Mouse (Mus musculus): ENCODE measurements around the gene Tchp. TPM values are rescaled to one million over a fixed set of nuclear protein-coding genes. Genes with fewer than 3 reads are reported as not detected.

Tchp gene
- polyA plus RNA-seq, 1 experiment from 2014 or later = 19.7 TPM

DNA sequence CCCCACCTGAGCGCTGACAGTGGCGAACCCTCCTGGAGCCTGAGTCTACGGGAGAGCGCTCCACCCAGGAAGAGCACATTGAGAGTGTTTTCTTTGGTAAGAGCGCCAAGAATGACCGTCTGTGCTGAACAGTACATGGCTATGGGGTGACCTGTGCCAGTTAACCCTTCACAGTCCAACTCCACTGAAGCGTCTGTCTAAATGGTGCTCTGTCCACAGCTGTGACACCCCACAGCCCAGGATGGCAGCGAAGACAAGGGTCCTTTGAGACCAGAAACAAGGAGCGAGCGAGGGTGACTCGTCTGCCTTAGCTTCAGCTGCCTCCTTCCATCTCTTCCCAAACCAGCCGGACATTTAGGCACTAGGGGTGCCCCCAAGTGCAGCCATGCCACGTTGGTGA lies 18.9 kb upstream of the Tchp start:
- H3K4me3 ChIP-seq (ENCODE audit: low read depth, low read length) = no peak overlapping the region
- H3K4me1 ChIP-seq (replicated peaks; ENCODE audit: control insufficient read depth, insufficient read depth, low read length) = peaks cover 8% of the 10 kb centered on the region
- no peak overlapping the region for H3K4me2 ChIP-seq (ENCODE audit: low read depth, low read length, severe bottlenecking)

DNA sequence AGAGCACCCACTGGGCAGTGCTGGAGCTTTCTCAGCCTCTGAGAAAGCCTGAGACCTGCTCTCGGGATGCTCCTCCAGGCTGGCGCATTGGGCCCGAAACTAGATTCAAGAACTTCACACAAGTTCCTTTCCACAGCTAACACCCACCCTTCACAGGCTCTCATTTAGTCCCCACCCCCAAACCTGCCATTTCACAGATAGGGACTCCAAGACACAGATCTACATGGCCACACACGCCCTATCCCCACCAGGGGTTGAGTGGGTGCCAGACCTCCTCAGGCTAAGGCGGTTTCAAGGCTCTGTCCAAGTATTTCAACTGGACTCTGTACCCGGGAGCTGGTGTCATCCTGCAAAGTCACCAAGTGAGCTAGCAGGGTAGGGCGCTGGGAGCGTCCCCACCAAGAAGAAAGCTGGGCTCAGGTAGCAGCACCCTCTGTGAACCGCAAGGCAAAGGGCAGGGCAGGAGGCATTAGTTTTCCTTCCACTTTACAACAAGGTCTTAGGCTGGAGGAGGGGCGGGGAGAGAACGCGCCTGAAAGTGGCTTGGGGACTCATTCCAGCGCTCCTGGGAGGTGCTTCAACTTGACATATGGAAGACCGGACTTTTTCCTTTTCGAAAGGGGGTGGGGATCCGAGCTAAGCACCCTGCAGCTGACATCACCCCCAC lies 17.7 kb upstream of the Tchp start:
- Histone ChIP-seq H3K9me3 (ENCODE audit: control insufficient read depth, low read length) (no peaks in the 10 kb centered on the region), H3K27ac (ENCODE audit: low read depth, low read length) (no peak overlapping the region)

More for the DNA sequence above, 18.9 kb upstream of the Tchp start:
- Histone ChIP-seq H3K27ac (ENCODE audit: low read depth, low read length) (no peak overlapping the region), H3K36me3 (ENCODE audit: control insufficient read depth, insufficient read depth, low read length) (no peaks in the 10 kb centered on the region), H3K27me3 (ENCODE audit: control insufficient read depth, insufficient read depth, low read length) (no peaks in the 10 kb centered on the region), H3K9ac (ENCODE audit: low read length) (no peak overlapping the region), H3K9me3 (ENCODE audit: control insufficient read depth, low read length) (no peaks in the 10 kb centered on the region)
- ATAC-seq (replicated peaks; ENCODE audit: low FRiP score) (no peak), DNase-seq (ENCODE audit: low spot score) (no peak)
- WGBS = 90% methylated on average over 13 of the region's 13 CpGs

DNA sequence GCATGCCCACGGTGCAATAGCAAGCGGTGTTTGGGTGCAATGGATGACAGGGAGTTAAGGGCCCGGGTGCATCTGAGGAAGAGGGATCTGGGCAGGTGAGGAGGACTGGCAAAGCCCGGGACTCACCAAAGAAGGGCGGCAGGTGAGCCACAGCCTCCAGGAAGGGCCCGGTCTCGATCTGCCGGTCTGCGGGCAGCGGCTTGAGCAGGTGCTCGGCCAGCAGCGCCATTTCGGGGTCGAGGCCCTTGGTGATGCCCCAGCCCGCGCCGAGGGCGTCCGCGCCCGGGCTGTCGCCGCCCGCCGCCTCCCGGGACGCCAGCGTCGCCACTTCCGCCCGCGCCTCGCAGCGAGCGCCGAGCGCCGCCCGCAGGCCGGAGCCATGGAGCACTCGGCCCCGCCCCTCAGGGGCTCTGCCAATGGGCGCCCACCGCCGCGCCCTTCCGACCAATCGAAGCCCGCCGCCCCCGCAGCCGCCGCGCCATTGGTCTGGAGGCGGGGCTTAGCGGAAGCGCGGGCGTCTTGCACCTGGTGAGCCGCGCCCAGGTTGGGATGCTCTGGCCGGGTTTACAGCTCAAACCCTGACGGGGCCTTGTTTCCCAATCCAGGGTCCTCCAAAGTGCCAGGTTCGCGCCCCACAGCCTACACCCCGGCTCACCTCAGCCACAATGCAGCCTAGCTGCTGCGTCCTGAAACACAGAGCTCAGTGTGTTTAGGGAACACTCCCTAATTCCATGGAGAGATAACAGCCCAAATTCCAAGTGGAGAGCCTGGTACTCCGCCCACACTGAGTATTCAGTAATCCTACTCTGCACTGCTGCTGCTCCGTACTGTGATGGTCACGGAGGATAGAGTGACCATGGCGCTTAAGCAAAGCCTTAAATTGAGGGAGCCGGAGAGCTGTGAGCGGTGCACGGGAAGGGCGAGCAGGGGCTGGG lies 16.7 kb upstream of the Tchp start, which contains the start of gene Gltp:
TSS of gene Gltp (minus strand) at position 352 of the 935 bp plus-strand sequence.
- H3K27me3 ChIP-seq (ENCODE audit: control insufficient read depth, insufficient read depth, low read length) = no peaks in the 10 kb centered on the region
- WGBS = 5% methylated on average over 68 of the region's 75 CpGs
- H3K27ac ChIP-seq (ENCODE audit: low read depth, low read length) = no peak within 1 kb of the TSS
- no peaks in the 10 kb centered on the region for H3K36me3 ChIP-seq (ENCODE audit: control insufficient read depth, insufficient read depth, low read length)
- H3K4me1 ChIP-seq (replicated peaks; ENCODE audit: control insufficient read depth, insufficient read depth, low read length) = peaks cover 8% of the 10 kb centered on the region
- H3K4me3 ChIP-seq (ENCODE audit: low read depth, low read length) = peak within 1 kb of the TSS; percentile 69
- DNase-seq (ENCODE audit: low spot score) (peak; percentile 96), ATAC-seq (replicated peaks; ENCODE audit: low FRiP score) (peak; percentile 96)
- peak within 1 kb of the TSS; percentile 83 for H3K9ac ChIP-seq (ENCODE audit: low read length)
- peak within 1 kb of the TSS; percentile 93 for H3K4me2 ChIP-seq (ENCODE audit: low read depth, low read length, severe bottlenecking)
- no peaks in the 10 kb centered on the region for H3K9me3 ChIP-seq (ENCODE audit: control insufficient read depth, low read length)

More for the DNA sequence above, 17.7 kb upstream of the Tchp start:
- Histone ChIP-seq H3K36me3 (ENCODE audit: control insufficient read depth, insufficient read depth, low read length) (no peaks in the 10 kb centered on the region), H3K4me3 (ENCODE audit: low read depth, low read length) (peak overlapping the region; percentile 69), H3K4me2 (ENCODE audit: low read depth, low read length, severe bottlenecking) (peak overlapping the region; percentile 93), H3K9ac (ENCODE audit: low read length) (peak overlapping the region; percentile 83), H3K4me1 (replicated peaks; ENCODE audit: control insufficient read depth, insufficient read depth, low read length) (peaks cover 8% of the 10 kb centered on the region), H3K27me3 (ENCODE audit: control insufficient read depth, insufficient read depth, low read length) (no peaks in the 10 kb centered on the region)
- DNase-seq (ENCODE audit: low spot score) (no peak), ATAC-seq (replicated peaks; ENCODE audit: low FRiP score) (no peak)
- 21% methylated on average over 16 of the region's 16 CpGs for WGBS

DNA sequence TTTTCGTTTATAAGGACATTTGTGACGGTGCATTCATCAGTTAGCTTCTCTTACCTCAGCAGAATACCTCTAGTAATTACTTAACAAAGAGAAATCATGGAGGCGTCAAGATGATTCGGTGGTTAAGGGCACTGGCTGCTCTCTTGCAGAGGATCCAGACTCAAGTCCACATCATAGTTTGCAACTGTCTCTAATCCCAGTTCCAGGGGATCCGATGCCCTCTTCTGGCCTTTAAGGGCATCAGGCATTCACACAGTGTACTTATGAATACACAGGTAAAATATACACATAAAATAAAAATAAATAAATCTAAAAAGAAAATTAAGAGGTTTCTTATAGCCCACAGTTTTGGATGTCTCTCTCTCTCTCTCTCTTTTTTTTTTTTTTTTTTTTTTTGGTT lies 11.8 kb upstream of the Tchp start:
- WGBS = 69% methylated on average over 5 of the region's 5 CpGs
- Histone ChIP-seq H3K27me3 (ENCODE audit: control insufficient read depth, insufficient read depth, low read length) (no peaks in the 10 kb centered on the region), H3K4me3 (ENCODE audit: low read depth, low read length) (no peak overlapping the region), H3K9me3 (ENCODE audit: control insufficient read depth, low read length) (no peaks in the 10 kb centered on the region), H3K9ac (ENCODE audit: low read length) (no peak overlapping the region), H3K4me1 (replicated peaks; ENCODE audit: control insufficient read depth, insufficient read depth, low read length) (no peaks in the 10 kb centered on the region), H3K27ac (ENCODE audit: low read depth, low read length) (no peak overlapping the region), H3K4me2 (ENCODE audit: low read depth, low read length, severe bottlenecking) (no peak overlapping the region), H3K36me3 (ENCODE audit: control insufficient read depth, insufficient read depth, low read length) (no peaks in the 10 kb centered on the region)
- no peak for ATAC-seq (replicated peaks; ENCODE audit: low FRiP score)
- DNase-seq (ENCODE audit: low spot score) = no peak

DNA sequence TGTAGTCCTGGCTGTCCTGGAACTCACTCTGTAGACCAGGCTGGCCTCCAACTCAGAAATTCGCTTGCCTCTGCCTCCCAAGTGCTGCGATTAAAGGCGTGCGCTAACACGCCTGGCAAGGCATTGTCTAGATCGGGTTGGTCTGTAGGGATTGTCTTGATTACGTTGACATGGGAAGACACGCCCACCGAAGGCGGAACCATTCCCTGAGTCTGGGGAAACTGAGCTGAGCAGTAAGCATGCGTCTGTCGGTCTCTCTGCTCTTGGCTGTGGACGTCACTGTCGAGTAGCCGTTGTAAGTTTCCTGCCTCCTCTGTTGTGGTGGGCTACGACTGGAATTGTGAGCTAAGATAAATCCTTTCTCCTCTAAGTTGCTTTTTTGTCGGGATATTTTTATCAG lies 10.6 kb upstream of the Tchp start:
- DNase-seq (ENCODE audit: low spot score) = no peak
- H3K27me3 ChIP-seq (ENCODE audit: control insufficient read depth, insufficient read depth, low read length) = no peaks in the 10 kb centered on the region
- H3K4me1 ChIP-seq (replicated peaks; ENCODE audit: control insufficient read depth, insufficient read depth, low read length) = no peaks in the 10 kb centered on the region
- WGBS = 84% methylated on average over 17 of the region's 17 CpGs
- H3K36me3 ChIP-seq (ENCODE audit: control insufficient read depth, insufficient read depth, low read length) = no peaks in the 10 kb centered on the region
- H3K27ac ChIP-seq (ENCODE audit: low read depth, low read length) = no peak overlapping the region
- no peaks in the 10 kb centered on the region for H3K9me3 ChIP-seq (ENCODE audit: control insufficient read depth, low read length)
- H3K9ac ChIP-seq (ENCODE audit: low read length) = no peak overlapping the region
- ATAC-seq (replicated peaks; ENCODE audit: low FRiP score) = no peak
- no peak overlapping the region for H3K4me3 ChIP-seq (ENCODE audit: low read depth, low read length)
- no peak overlapping the region for H3K4me2 ChIP-seq (ENCODE audit: low read depth, low read length, severe bottlenecking)

DNA sequence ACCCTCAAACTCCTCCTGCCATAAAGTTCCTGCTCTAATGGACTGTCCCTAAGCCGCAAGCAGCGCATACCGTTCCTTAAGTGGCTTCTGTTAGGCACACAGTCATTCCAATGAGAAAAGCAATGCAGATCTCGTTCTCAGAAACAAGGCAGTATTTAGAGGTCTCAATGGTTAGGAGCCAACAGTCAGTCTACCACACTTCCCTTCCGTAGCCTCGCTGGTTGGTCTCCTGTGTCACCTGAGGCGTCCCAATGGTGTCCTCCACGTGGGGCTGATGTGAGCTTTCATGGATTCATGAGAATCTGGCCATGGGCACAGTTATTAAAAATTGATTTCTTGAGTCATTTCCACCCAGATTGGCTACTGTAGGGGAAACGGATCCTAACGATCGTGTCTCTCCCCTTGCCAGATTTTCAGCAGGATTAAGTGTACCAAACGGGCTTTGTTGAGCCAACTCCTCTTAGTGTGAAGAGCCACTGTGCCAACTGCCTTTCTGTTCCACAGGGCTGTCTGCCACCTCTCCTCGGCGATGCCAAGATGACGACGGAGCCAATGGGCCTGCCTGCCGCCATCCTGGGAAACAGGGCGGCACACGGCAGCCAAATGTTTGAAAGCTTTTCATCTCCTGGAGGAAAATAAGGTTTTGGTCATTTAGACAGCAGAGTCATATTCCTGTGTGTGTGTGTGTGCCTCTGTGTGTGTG lies 9.4 kb upstream of the Tchp start:
- DNase-seq (ENCODE audit: low spot score) (no peak), ATAC-seq (replicated peaks; ENCODE audit: low FRiP score) (no peak)
- 90% methylated on average over 19 of the region's 19 CpGs for WGBS
- no peak overlapping the region for H3K9ac ChIP-seq (ENCODE audit: low read length)
- H3K4me1 ChIP-seq (replicated peaks; ENCODE audit: control insufficient read depth, insufficient read depth, low read length) = no peaks in the 10 kb centered on the region
- no peak overlapping the region for H3K27ac ChIP-seq (ENCODE audit: low read depth, low read length)
- H3K27me3 ChIP-seq (ENCODE audit: control insufficient read depth, insufficient read depth, low read length) = no peaks in the 10 kb centered on the region
- no peaks in the 10 kb centered on the region for H3K36me3 ChIP-seq (ENCODE audit: control insufficient read depth, insufficient read depth, low read length)
- no peak overlapping the region for H3K4me3 ChIP-seq (ENCODE audit: low read depth, low read length)
- H3K9me3 ChIP-seq (ENCODE audit: control insufficient read depth, low read length) = no peaks in the 10 kb centered on the region
- H3K4me2 ChIP-seq (ENCODE audit: low read depth, low read length, severe bottlenecking) = no peak overlapping the region

DNA sequence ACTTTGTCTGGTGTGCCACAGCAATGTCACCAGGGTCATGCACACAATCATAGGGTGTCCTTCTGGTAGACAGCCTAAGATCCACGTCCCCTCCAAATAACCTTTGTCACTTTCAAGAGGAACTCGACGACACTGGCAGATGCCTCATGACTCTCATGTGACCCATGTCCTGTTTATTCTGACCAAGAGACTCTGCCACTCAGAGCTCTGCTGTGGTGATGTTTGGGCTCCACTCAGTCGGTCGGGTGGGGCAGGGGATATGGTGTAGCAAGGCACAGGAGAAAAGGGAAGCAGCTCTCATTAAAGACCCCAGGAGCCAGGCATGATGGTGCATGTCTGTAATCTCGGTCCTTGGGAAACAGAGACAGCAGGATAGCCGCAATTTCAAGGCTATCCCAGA lies 8.5 kb upstream of the Tchp start:
- no peak for ATAC-seq (replicated peaks; ENCODE audit: low FRiP score)
- Histone ChIP-seq H3K4me2 (ENCODE audit: low read depth, low read length, severe bottlenecking) (no peak overlapping the region), H3K27me3 (ENCODE audit: control insufficient read depth, insufficient read depth, low read length) (no peaks in the 10 kb centered on the region), H3K27ac (ENCODE audit: low read depth, low read length) (no peak overlapping the region), H3K4me3 (ENCODE audit: low read depth, low read length) (no peak overlapping the region), H3K4me1 (replicated peaks; ENCODE audit: control insufficient read depth, insufficient read depth, low read length) (no peaks in the 10 kb centered on the region), H3K9ac (ENCODE audit: low read length) (no peak overlapping the region), H3K9me3 (ENCODE audit: control insufficient read depth, low read length) (no peaks in the 10 kb centered on the region), H3K36me3 (ENCODE audit: control insufficient read depth, insufficient read depth, low read length) (no peaks in the 10 kb centered on the region)
- WGBS = 74% methylated on average over 7 of the region's 7 CpGs
- no peak for DNase-seq (ENCODE audit: low spot score)
